Mouse (Mus musculus) heart, adult 2 months (tissue): ENCODE data around the gene Nav1. TPM values are rescaled to one million over a fixed set of nuclear protein-coding genes. Genes with fewer than 3 reads are reported as not detected.

Experiments used
- DNase-seq, 2 experiments: peaks; one replicate each; pipeline ENCODE4 v3.0.0; 2021
- H3K27ac ChIP-seq: fragments of 200-600 bp; 2 replicates; pipeline ENCODE4 v1.8.1; 2022
- H3K27me3 ChIP-seq: fragments of 200-500 bp; 2 replicates; pipeline ENCODE4 v1.6.1; 2012; ENCODE audit warnings: mild to moderate bottlenecking, low read length, inconsistent platforms, mixed read lengths; ENCODE audit not compliant: control insufficient read depth, insufficient read depth
- H3K36me3 ChIP-seq: fragments of 200-500 bp; 2 replicates; pipeline ENCODE4 v1.6.1; 2012; ENCODE audit warnings: low read length, inconsistent platforms; ENCODE audit not compliant: control insufficient read depth, insufficient read depth
- H3K4me1 ChIP-seq: fragments of 200-500 bp; 2 replicates; pipeline ENCODE4 v1.6.1; 2011; ENCODE audit warnings: low read length; ENCODE audit not compliant: control insufficient read depth, insufficient read depth
- H3K4me3 ChIP-seq: fragments of 200-600 bp; 2 replicates; pipeline ENCODE4 v1.8.1; 2022
- H3K79me2 ChIP-seq: fragments of 200-500 bp; replicated peaks from 2 replicates; pipeline ENCODE4 v1.6.1; 2012; ENCODE audit warnings: mild to moderate bottlenecking, inconsistent platforms, low read length, moderate library complexity, mixed read lengths; ENCODE audit not compliant: control insufficient read depth, insufficient read depth
- H3K9ac ChIP-seq: fragments of 200-500 bp; 2 replicates; pipeline ENCODE4 v1.6.1; 2012; ENCODE audit warnings: low read depth, mild to moderate bottlenecking, control low read depth, inconsistent platforms, low read length, mixed read lengths
- CTCF ChIP-seq: fragments of 200-600 bp; IDR thresholded peaks from 2 replicates; pipeline ENCODE4 v1.8.1; 2022; ENCODE audit warnings: antibody characterized with exemption, mild to moderate bottlenecking, moderate library complexity
- EP300 ChIP-seq: fragments of 200-500 bp; IDR thresholded peaks from 2 replicates; pipeline ENCODE4 v1.6.1; 2011; ENCODE audit warnings: low read depth, low read length, control low read depth; ENCODE audit not compliant: insufficient read depth
- POLR2A ChIP-seq: fragments of 200-500 bp; IDR thresholded peaks from 2 replicates; pipeline ENCODE4 v1.6.1; 2011; ENCODE audit warnings: mild to moderate bottlenecking, low read depth, low read length, control low read depth; ENCODE audit not compliant: insufficient read depth
- WGBS: fragments of 180-500 bp; shearing (Covaris S2); methylation state at CpG from one replicate; pipeline ENCODE4 v1.1.7; 2018; 5-methylcytosine and 5-hydroxymethylcytosine counted together
- intact Hi-C: fragments of 180-260 bp; cut with DNase I; formaldehyde crosslinking; loops from one replicate; pipeline ENCODE4 v1.15.1; 2025
- polyA plus RNA-seq: library from polyadenylated mRNA; depleted of rRNA; stranded (reverse); fragments of >200 nt; gene quantifications from 2 replicates; pipeline ENCODE4 v1.2.3, GENCODE M21; 2012
- total RNA-seq, 2 experiments: library from RNA; stranded (reverse); gene quantifications; 2 replicates each; pipeline ENCODE4 v1.2.3; 2021

The Nav1 gene
- total and polyA plus RNA-seq, 3 experiments, result 15.2 to 20.7 (median 19.1) TPM

- no peak for DNase-seq
- peak overlapping the region; percentile 28; the same call in 1 of the 2 replicates for H3K27ac ChIP-seq
- TF ChIP-seq POLR2A (no peak), EP300 (no peak), CTCF (no peak)
- WGBS, result 70% methylated on average over 14 of the region's 14 CpGs
- H3K9ac ChIP-seq, result no peak overlapping the region
- no peaks in the 10 kb centered on the region; the same call in 1 of the 2 replicates for H3K79me2 ChIP-seq
- H3K4me1 ChIP-seq, result peaks cover 6% of the 10 kb centered on the region
- H3K4me3 ChIP-seq, result no peak overlapping the region
- no peaks in the 10 kb centered on the region for H3K27me3 ChIP-seq
- intact Hi-C loops, result no loop called here
- no peaks in the 10 kb centered on the region for H3K36me3 ChIP-seq
These were observed 99.3 kb downstream of the Nav1 start for GRCm38 (mm10) chr1:135507572-135508348.

GRCm38 (mm10) chr1:135505499-135505898, 101.6 kb downstream of the Nav1 start:
- no peak overlapping the region for H3K9ac ChIP-seq
- TF ChIP-seq POLR2A (no peak), EP300 (no peak), CTCF (no peak)
- no peaks in the 10 kb centered on the region for H3K27me3 ChIP-seq
- peak in 1 of 2 experiments; percentile 32 for DNase-seq
- no peak overlapping the region; the same call in 1 of the 2 replicates for H3K27ac ChIP-seq
- no peaks in the 10 kb centered on the region; the same call in 1 of the 2 replicates for H3K79me2 ChIP-seq
- 75% methylated on average over 7 of the region's 7 CpGs for WGBS
- H3K36me3 ChIP-seq, result no peaks in the 10 kb centered on the region
- intact Hi-C loops, result no loop called here
- peaks cover 6% of the 10 kb centered on the region for H3K4me1 ChIP-seq
- H3K4me3 ChIP-seq, result no peak overlapping the region

- H3K27me3 ChIP-seq, result no peaks in the 10 kb centered on the region
- WGBS, result 82% methylated on average over 2 of the region's 2 CpGs
- intact Hi-C loops, result no loop called here
These were observed 103.7 kb downstream of the Nav1 start for GRCm38 (mm10) chr1:135503436-135503835.

GRCm38 (mm10) chr1:135502750-135503149, 104.3 kb downstream of the Nav1 start:
- WGBS, result 85% methylated on average over 9 of the region's 9 CpGs
- Histone ChIP-seq H3K79me2 (no peaks in the 10 kb centered on the region; the same call in 1 of the 2 replicates), H3K27me3 (no peaks in the 10 kb centered on the region), H3K9ac (no peak overlapping the region), H3K36me3 (no peaks in the 10 kb centered on the region), H3K4me1 (no peaks in the 10 kb centered on the region), H3K27ac (no peak overlapping the region), H3K4me3 (no peak overlapping the region)
- no peak for DNase-seq
- TF ChIP-seq EP300 (no peak), CTCF (no peak), POLR2A (no peak)
- intact Hi-C loops, result no loop called here

More at GRCm38 (mm10) chr1:135503436-135503835, 103.7 kb downstream of the Nav1 start:
- Histone ChIP-seq H3K36me3 (no peaks in the 10 kb centered on the region), H3K4me3 (no peak overlapping the region), H3K4me1 (no peaks in the 10 kb centered on the region), H3K79me2 (no peaks in the 10 kb centered on the region; the same call in 1 of the 2 replicates), H3K9ac (no peak overlapping the region), H3K27ac (no peak overlapping the region)
- no peak for DNase-seq
- TF ChIP-seq POLR2A (no peak), CTCF (no peak)

GRCm38 (mm10) chr1:135502135-135502534, 105.0 kb downstream of the Nav1 start:
- Histone ChIP-seq H3K4me3 (no peak overlapping the region), H3K27ac (no peak overlapping the region), H3K9ac (no peak overlapping the region), H3K4me1 (no peaks in the 10 kb centered on the region), H3K27me3 (no peaks in the 10 kb centered on the region), H3K36me3 (no peaks in the 10 kb centered on the region), H3K79me2 (no peaks in the 10 kb centered on the region; the same call in 1 of the 2 replicates)
- intact Hi-C loops, result no loop called here
- TF ChIP-seq CTCF, result no peak
- TF ChIP-seq POLR2A, result no peak
- no peak for TF ChIP-seq EP300
- WGBS, result 65% methylated on average over 8 of the region's 8 CpGs
- DNase-seq, result no peak
